Mouse (Mus musculus) embryonic facial prominence, embryonic 15.5 days (tissue): ENCODE measurements at regions not wholly inside any gene's neighbourhood (a gene's known extent, or its start where the extent isn't known, plus 50 kb on each side); places are given as distances from the start of the nearest gene placed in this dataset.

ENCODE experiments used
- ATAC-seq: fragments of 200-750 bp; cut with Nextera tagmentation; 2 replicates; pipeline ENCODE4 v1.8.0; 2017; ENCODE audit warnings: low read depth, moderate TSS enrichment; ENCODE audit not compliant: insufficient number of reproducible peaks, low FRiP score, low TSS enrichment
- H3K27ac ChIP-seq: fragments of 300-500 bp; sonication (generic); replicated peaks from 2 replicates; pipeline ENCODE4 v1.5.1; 2015; ENCODE audit warnings: mild to moderate bottlenecking, inconsistent platforms
- H3K27me3 ChIP-seq: fragments of 300-500 bp; sonication (generic); 2 replicates; pipeline ENCODE4 v1.6.1; 2015; ENCODE audit warnings: inconsistent platforms
- H3K36me3 ChIP-seq: fragments of 300-500 bp; sonication (generic); 2 replicates; pipeline ENCODE4 v1.6.1; 2015; ENCODE audit warnings: mild to moderate bottlenecking, inconsistent platforms
- H3K4me1 ChIP-seq: fragments of 300-500 bp; sonication (generic); 2 replicates; pipeline ENCODE4 v1.6.1; 2015; ENCODE audit warnings: inconsistent platforms
- H3K4me2 ChIP-seq: fragments of 300-500 bp; sonication (generic); replicated peaks from 2 replicates; pipeline ENCODE4 v1.6.1; 2015; ENCODE audit warnings: mild to moderate bottlenecking, inconsistent platforms
- H3K4me3 ChIP-seq: fragments of 300-500 bp; sonication (generic); replicated peaks from 2 replicates; pipeline ENCODE4 v1.5.1; 2015; ENCODE audit warnings: mild to moderate bottlenecking, inconsistent platforms
- H3K9ac ChIP-seq: fragments of 300-500 bp; sonication (generic); 2 replicates; pipeline ENCODE4 v1.6.1; 2015; ENCODE audit warnings: inconsistent platforms
- H3K9me3 ChIP-seq: fragments of 300-500 bp; sonication (generic); replicated peaks from 2 replicates; pipeline ENCODE4 v1.6.1; 2016; ENCODE audit warnings: inconsistent platforms
- WGBS: fragments of 180-500 bp; shearing (Covaris S2); methylation state at CpG from one replicate; pipeline ENCODE4 v1.1.7; 2015; 5-methylcytosine and 5-hydroxymethylcytosine counted together

DNA sequence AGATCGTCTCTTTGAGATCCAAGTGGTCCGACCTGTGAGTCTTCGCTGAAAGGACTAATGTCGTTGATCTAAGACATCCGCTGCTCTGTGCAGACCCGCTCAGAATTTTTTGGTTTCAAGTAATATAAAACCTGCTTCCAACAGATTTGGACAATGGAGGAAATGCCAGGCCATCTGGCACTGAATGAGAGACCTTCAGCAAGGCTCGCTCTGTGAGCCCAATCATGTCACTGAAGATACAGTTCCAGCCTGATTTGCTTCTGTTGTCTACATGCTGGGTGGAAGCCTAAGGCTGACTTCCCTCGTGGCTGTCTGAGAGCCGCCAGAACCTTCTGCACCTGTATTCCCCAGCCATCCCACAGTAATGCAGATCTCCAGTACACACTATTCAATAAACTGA lies 123.4 kb upstream of the Egflam start:
- Histone ChIP-seq H3K27ac (no peak overlapping the region), H3K4me3 (no peak overlapping the region), H3K36me3 (no peaks in the 10 kb centered on the region), H3K4me1 (no peaks in the 10 kb centered on the region), H3K4me2 (no peak overlapping the region), H3K9me3 (no peaks in the 10 kb centered on the region), H3K27me3 (no peaks in the 10 kb centered on the region), H3K9ac (no peak overlapping the region)
- WGBS: 67% methylated on average over 9 of the region's 9 CpGs
- ATAC-seq: no peak

DNA sequence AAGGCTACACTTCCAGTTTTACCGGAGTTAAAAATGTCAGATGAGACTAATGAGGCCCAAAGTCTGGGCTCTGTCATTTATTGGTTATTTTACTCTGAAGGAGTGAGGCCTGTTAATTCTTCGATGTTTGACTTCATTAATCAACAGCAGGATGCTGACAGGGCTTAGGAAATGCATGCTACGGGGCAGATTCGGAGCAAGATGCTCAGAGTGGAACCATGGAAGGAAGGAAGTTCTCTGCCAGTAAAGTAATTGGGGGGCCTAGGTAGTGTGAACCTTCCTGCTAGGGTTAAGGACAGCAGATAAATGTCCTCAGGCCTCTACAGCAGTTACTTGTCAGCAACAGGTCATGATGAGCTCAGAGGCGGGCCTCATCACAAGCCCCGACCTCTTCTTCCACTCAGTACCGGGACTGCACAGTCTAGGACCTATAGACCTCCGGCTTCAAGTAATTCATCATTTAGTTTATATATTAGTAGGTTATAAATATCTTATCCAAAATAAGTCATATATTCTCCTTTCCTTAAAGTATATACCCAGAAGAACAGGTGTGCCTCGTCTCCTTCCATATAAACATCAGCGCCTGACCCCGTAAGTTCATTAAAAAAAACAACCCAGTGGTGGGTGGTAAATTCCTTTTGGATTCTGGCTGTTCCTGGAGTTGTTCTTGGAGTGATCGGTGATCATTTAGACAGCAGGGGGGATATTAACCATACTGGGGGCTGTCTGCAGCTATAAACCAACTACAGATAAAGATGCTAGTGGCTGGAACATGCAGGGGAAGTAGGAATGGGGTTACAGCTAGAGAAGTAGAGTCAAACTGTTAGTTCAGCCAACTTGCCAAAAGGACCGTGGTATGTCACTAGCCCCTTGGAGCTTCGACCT lies 124.9 kb upstream of the Egflam start:
- WGBS: 81% methylated on average over 14 of the region's 14 CpGs
- ATAC-seq: no peak
- H3K4me1 ChIP-seq: no peaks in the 10 kb centered on the region
- no peak overlapping the region for H3K9ac ChIP-seq
- no peak overlapping the region for H3K4me3 ChIP-seq
- H3K36me3 ChIP-seq: no peaks in the 10 kb centered on the region
- no peak overlapping the region for H3K27ac ChIP-seq
- no peaks in the 10 kb centered on the region for H3K27me3 ChIP-seq
- no peaks in the 10 kb centered on the region for H3K9me3 ChIP-seq
- no peak overlapping the region for H3K4me2 ChIP-seq

- H3K9ac ChIP-seq: no peak overlapping the region
- H3K4me2 ChIP-seq: no peak overlapping the region
- no peaks in the 10 kb centered on the region for H3K9me3 ChIP-seq
- H3K4me1 ChIP-seq: no peaks in the 10 kb centered on the region
- H3K27ac ChIP-seq: no peak overlapping the region
- no peak for ATAC-seq
- no peaks in the 10 kb centered on the region for H3K27me3 ChIP-seq
- H3K36me3 ChIP-seq: no peaks in the 10 kb centered on the region
- 16% methylated on average over 5 of the region's 5 CpGs for WGBS
- H3K4me3 ChIP-seq: no peak overlapping the region
Observed at GRCm38 (mm10) chr15:7530959-7531588, 132.9 kb upstream of the Egflam start.

- no peak overlapping the region for H3K27ac ChIP-seq
- no peaks in the 10 kb centered on the region for H3K4me1 ChIP-seq
- no peaks in the 10 kb centered on the region for H3K36me3 ChIP-seq
- H3K9ac ChIP-seq: no peak overlapping the region
- 76% methylated on average over 4 of the region's 4 CpGs for WGBS
- no peak overlapping the region for H3K4me3 ChIP-seq
- H3K27me3 ChIP-seq: no peaks in the 10 kb centered on the region
- no peak overlapping the region for H3K4me2 ChIP-seq
- H3K9me3 ChIP-seq: no peaks in the 10 kb centered on the region
- ATAC-seq: no peak
Observed at GRCm38 (mm10) chr15:7537858-7538257, 139.7 kb upstream of the Egflam start.

- no peak overlapping the region for H3K4me2 ChIP-seq
- no peaks in the 10 kb centered on the region for H3K36me3 ChIP-seq
- H3K27ac ChIP-seq: no peak overlapping the region
- H3K9me3 ChIP-seq: no peaks in the 10 kb centered on the region
- H3K27me3 ChIP-seq: no peaks in the 10 kb centered on the region
- ATAC-seq: no peak
- WGBS: 62% methylated on average over 2 of the region's 2 CpGs
- no peak overlapping the region for H3K9ac ChIP-seq
- H3K4me1 ChIP-seq: no peaks in the 10 kb centered on the region
- no peak overlapping the region for H3K4me3 ChIP-seq
Observed at GRCm38 (mm10) chr15:7553190-7553895, 155.1 kb upstream of the Egflam start.

DNA sequence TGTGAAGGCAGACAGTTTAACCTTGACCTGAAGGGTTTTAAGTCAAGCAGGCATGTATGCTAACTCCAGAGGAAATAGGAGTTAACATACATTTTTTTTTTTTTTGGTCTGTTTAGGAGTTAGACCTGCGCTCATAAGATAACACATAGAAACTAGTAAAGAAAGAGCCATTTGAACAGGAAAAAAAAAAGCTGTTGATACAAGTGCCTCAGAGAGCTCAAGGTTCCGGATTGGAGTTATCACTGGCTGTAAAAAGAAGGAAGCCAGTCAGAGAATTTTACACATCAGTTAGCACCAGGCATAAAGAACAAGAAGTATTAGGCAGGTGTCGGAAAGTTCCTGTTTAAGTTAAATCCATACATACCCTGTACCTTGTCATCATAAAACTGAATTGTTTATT lies 156.2 kb upstream of the Egflam start:
- Histone ChIP-seq H3K27me3 (no peaks in the 10 kb centered on the region), H3K9ac (no peak overlapping the region), H3K4me2 (no peak overlapping the region), H3K36me3 (no peaks in the 10 kb centered on the region), H3K4me3 (no peak overlapping the region), H3K27ac (no peak overlapping the region), H3K4me1 (no peaks in the 10 kb centered on the region), H3K9me3 (no peaks in the 10 kb centered on the region)
- WGBS: 81% methylated on average over 3 of the region's 3 CpGs
- ATAC-seq: no peak

GRCm38 (mm10) chr15:7563279-7563678 lies 165.1 kb upstream of the Egflam start:
- Histone ChIP-seq H3K9ac (no peak overlapping the region), H3K4me1 (peaks cover 16% of the 10 kb centered on the region), H3K4me3 (no peak overlapping the region), H3K27ac (peak overlapping the region; percentile 58), H3K4me2 (no peak overlapping the region), H3K9me3 (no peaks in the 10 kb centered on the region), H3K36me3 (no peaks in the 10 kb centered on the region), H3K27me3 (no peaks in the 10 kb centered on the region)
- no peak for ATAC-seq
- 30% methylated on average over 4 of the region's 4 CpGs for WGBS

GRCm38 (mm10) chr15:7563726-7564125 lies 165.5 kb upstream of the Egflam start:
- no peaks in the 10 kb centered on the region for H3K36me3 ChIP-seq
- 47% methylated on average over 9 of the region's 9 CpGs for WGBS
- H3K9me3 ChIP-seq: no peaks in the 10 kb centered on the region
- no peak overlapping the region for H3K9ac ChIP-seq
- no peaks in the 10 kb centered on the region for H3K27me3 ChIP-seq
- H3K27ac ChIP-seq: peak overlapping the region; percentile 58
- H3K4me1 ChIP-seq: peaks cover 16% of the 10 kb centered on the region
- no peak overlapping the region for H3K4me2 ChIP-seq
- H3K4me3 ChIP-seq: no peak overlapping the region
- ATAC-seq: peak; percentile 84

DNA sequence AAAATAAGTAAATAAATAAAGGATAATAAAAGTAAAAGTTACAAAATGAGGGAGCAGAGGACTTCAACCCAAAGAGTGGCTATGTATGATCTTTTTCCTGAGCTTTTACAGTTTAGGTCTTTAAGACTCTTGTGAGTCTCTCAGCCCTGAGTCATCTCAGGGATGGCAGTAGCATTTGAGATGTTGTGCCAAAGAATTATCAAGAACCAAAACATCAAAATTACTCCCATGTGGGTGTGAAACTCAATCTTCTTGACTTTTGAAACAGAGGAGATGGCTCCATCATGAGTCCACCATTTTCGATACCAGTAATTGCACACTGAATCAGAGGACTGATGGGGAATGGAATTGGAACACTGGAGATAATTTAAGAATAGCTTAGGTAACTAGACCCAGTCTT lies 174.0 kb upstream of the Egflam start:
- Histone ChIP-seq H3K9me3 (no peaks in the 10 kb centered on the region), H3K27me3 (no peaks in the 10 kb centered on the region), H3K4me3 (no peak overlapping the region), H3K4me1 (no peaks in the 10 kb centered on the region), H3K9ac (no peak overlapping the region), H3K36me3 (no peaks in the 10 kb centered on the region), H3K4me2 (no peak overlapping the region), H3K27ac (no peak overlapping the region)
- 69% methylated on average over 1 of the region's 1 CpGs for WGBS
- ATAC-seq: no peak

DNA sequence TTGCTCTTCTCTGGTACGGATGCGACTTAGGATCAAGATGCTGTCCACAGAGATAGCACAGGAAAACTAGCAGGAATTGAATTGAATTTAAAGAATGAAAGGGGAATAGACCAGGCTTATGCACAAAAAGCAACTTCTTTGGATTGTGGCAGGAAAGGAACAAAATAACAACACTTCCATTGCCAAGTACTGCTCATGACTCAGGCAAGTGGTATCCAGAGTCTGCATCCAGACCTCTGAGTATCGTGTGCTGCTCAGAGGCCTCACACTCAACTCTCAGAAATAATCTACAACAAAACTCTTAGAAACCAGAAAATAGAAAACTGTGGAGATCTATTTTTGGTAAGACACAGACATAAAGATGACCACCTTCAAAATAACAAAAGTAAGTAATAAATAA lies 176.1 kb upstream of the Egflam start:
- H3K4me3 ChIP-seq: no peak overlapping the region

GRCm38 (mm10) chr15:7574811-7575210 lies 176.6 kb upstream of the Egflam start:
- Histone ChIP-seq H3K27ac (no peak overlapping the region), H3K27me3 (no peaks in the 10 kb centered on the region), H3K9me3 (no peaks in the 10 kb centered on the region), H3K4me2 (no peak overlapping the region), H3K4me1 (no peaks in the 10 kb centered on the region), H3K9ac (no peak overlapping the region), H3K36me3 (no peaks in the 10 kb centered on the region), H3K4me3 (no peak overlapping the region)
- ATAC-seq: no peak
- 48% methylated on average over 2 of the region's 2 CpGs for WGBS

More for the DNA sequence above, 176.1 kb upstream of the Egflam start:
- H3K9ac ChIP-seq: no peak overlapping the region
- WGBS: 68% methylated on average over 3 of the region's 3 CpGs
- no peak overlapping the region for H3K27ac ChIP-seq
- H3K4me1 ChIP-seq: no peaks in the 10 kb centered on the region
- no peaks in the 10 kb centered on the region for H3K36me3 ChIP-seq
- no peaks in the 10 kb centered on the region for H3K27me3 ChIP-seq
- H3K9me3 ChIP-seq: no peaks in the 10 kb centered on the region
- H3K4me2 ChIP-seq: no peak overlapping the region
- no peak for ATAC-seq
